Mouse (Mus musculus) layer of hippocampus, postnatal 14 days (tissue): ENCODE data around the gene Gsta2. TPM values are rescaled to one million over a fixed set of nuclear protein-coding genes. Genes with fewer than 3 reads are reported as not detected.
"Not testable (repeated sequence)": the region's sequence is repeated elsewhere in the genome, so short reads cannot be mapped to it uniquely, and the experiment has no call there.

Source experiments
- DNase-seq, 2 experiments: peaks; one replicate each; pipeline ENCODE4 v3.0.0; 2021 to 2022; ENCODE audit warnings: low spot score in 2 of 2, mixed read lengths in 1 of 2
- total RNA-seq, 2 experiments: library from RNA; stranded (reverse); gene quantifications; 2 replicates each; pipeline ENCODE4 v1.2.3; 2021

Gsta2 gene
- total RNA-seq, 2 experiments from 2014 or later, result not detected

GRCm38 (mm10) chr9:78314696-78315095 is 40.9 kb downstream of the Gsta2 start, which contains the start of gene Omt2a:
Omt2a (minus strand) TSS chr9:78314796.
- no peak for DNase-seq

GRCm38 (mm10) chr9:78308122-78308521 is 47.5 kb downstream of the Gsta2 start:
- DNase-seq, result not testable (repeated sequence)

- not testable (repeated sequence) for DNase-seq
These were observed 56.4 kb downstream of the Gsta2 start for GRCm38 (mm10) chr9:78299143-78299542.

- DNase-seq, result no peak
These were observed 57.4 kb downstream of the Gsta2 start for GRCm38 (mm10) chr9:78298232-78298631.

GRCm38 (mm10) chr9:78296089-78296488 is 59.5 kb downstream of the Gsta2 start:
- not testable (repeated sequence) for DNase-seq

- DNase-seq, result not testable (repeated sequence)
These were observed 60.8 kb downstream of the Gsta2 start for GRCm38 (mm10) chr9:78294781-78295180.

GRCm38 (mm10) chr9:78293683-78294082 is 61.9 kb downstream of the Gsta2 start:
- DNase-seq, result not testable (repeated sequence)

- not testable (repeated sequence) for DNase-seq
These were observed 63.1 kb downstream of the Gsta2 start for GRCm38 (mm10) chr9:78292462-78292861.

GRCm38 (mm10) chr9:78289723-78290122 is 65.9 kb downstream of the Gsta2 start, which contains the start of gene Gm10639:
Gm10639 (plus strand) TSS chr9:78289923.
- DNase-seq, result not testable (repeated sequence)

GRCm38 (mm10) chr9:78289063-78289462 is 66.5 kb downstream of the Gsta2 start:
- not testable (repeated sequence) for DNase-seq

- not testable (repeated sequence) for DNase-seq
These were observed 73.4 kb downstream of the Gsta2 start for GRCm38 (mm10) chr9:78282002-78282711.

Other genes starting within 250 kb of the Gsta2 start
- 100 to 1,000 TPM; 102 to 112 TPM for gene Fbxo9, start 246.7 kb downstream of the Gsta2 start, total RNA-seq
- gene Ick, start 246.6 kb downstream of the Gsta2 start, total RNA-seq, result 10 to 100 TPM; 34.3 to 34.9 TPM
- gene Gsta4, start 173.0 kb downstream of the Gsta2 start, total RNA-seq, result 10 to 100 TPM; 41.1 to 51.5 TPM
- gene Gsta1, start 125.1 kb downstream of the Gsta2 start, total RNA-seq, result not detected
- gene Gm3776, start 98.7 kb downstream of the Gsta2 start, total RNA-seq, result not detected
- under 1 TPM in 1 of 2 experiments, not detected in 1; 0.93 TPM for gene Gm10639, start 65.9 kb downstream of the Gsta2 start, total RNA-seq
- not detected for gene Omt2a, start 41.0 kb downstream of the Gsta2 start, total RNA-seq
- not detected for gene Omt2b, start 28.2 kb downstream of the Gsta2 start, total RNA-seq
- not detected for gene Dppa5a, start 12.4 kb upstream of the Gsta2 start, total RNA-seq
- under 1 TPM; 0.21 to 0.29 TPM for gene Ooep, start 22.9 kb upstream of the Gsta2 start, total RNA-seq
- under 1 TPM in 1 of 2 experiments, not detected in 1; 0.14 TPM for gene Ddx43, start 40.0 kb upstream of the Gsta2 start, total RNA-seq
- 1 to 10 TPM in 1 of 2 experiments, under 1 TPM in 1; 0.81 to 1.1 TPM for gene Cgas, start 87.4 kb upstream of the Gsta2 start, total RNA-seq
- 10 to 100 TPM; 22.8 to 23.9 TPM for gene Mto1, start 92.4 kb upstream of the Gsta2 start, total RNA-seq
- gene Gm17324, start 93.0 kb upstream of the Gsta2 start, total RNA-seq, result 1 to 10 TPM; 1.0 to 1.2 TPM
- 1,000 to 10,000 TPM; 3,391 to 3,794 TPM for gene Eef1a1, start 133.4 kb upstream of the Gsta2 start, total RNA-seq
- gene Slc17a5, start 232.3 kb upstream of the Gsta2 start, total RNA-seq, result 10 to 100 TPM; 19.3 to 20.0 TPM